Mouse (Mus musculus): ENCODE measurements around the gene Rasgrf2. TPM values are rescaled to one million over a fixed set of nuclear protein-coding genes. Genes with fewer than 3 reads are reported as not detected.

Gene Rasgrf2
- polyA plus RNA-seq, 1 experiment = 0.45 TPM

- Histone ChIP-seq H3K4me3 (replicated peaks; ENCODE audit: control insufficient read depth, low read depth, low read length) (no peak overlapping the region), H3K4me1 (ENCODE audit: control insufficient read depth, insufficient read depth, low read length) (no peaks in the 10 kb centered on the region), H3K27ac (ENCODE audit: control insufficient read depth, insufficient read depth, low read depth, low read length, poor library complexity) (no peak overlapping the region)
- WGBS = 76% methylated on average over 2 of the region's 2 CpGs
- no peak for TF ChIP-seq POLR2A (IDR thresholded peaks at IDR 0.05; ENCODE audit: borderline replicate concordance, control insufficient read depth, low read depth, low read length)
- no peak for TF ChIP-seq CTCF (IDR thresholded peaks at IDR 0.05; ENCODE audit: control insufficient read depth, insufficient read depth, low read length)
Observed at GRCm38 (mm10) chr13:91955646-91956045, 175.8 kb downstream of the Rasgrf2 start.

GRCm38 (mm10) chr13:91955175-91955574 lies 176.3 kb downstream of the Rasgrf2 start:
- 81% methylated on average over 1 of the region's 1 CpGs for WGBS
- Histone ChIP-seq H3K4me3 (replicated peaks; ENCODE audit: control insufficient read depth, low read depth, low read length) (no peak overlapping the region), H3K27ac (ENCODE audit: control insufficient read depth, insufficient read depth, low read depth, low read length, poor library complexity) (no peak overlapping the region), H3K4me1 (ENCODE audit: control insufficient read depth, insufficient read depth, low read length) (no peaks in the 10 kb centered on the region)
- no peak for TF ChIP-seq CTCF (IDR thresholded peaks at IDR 0.05; ENCODE audit: control insufficient read depth, insufficient read depth, low read length)
- TF ChIP-seq POLR2A (IDR thresholded peaks at IDR 0.05; ENCODE audit: borderline replicate concordance, control insufficient read depth, low read depth, low read length) = no peak

- Histone ChIP-seq H3K27ac (ENCODE audit: control insufficient read depth, insufficient read depth, low read depth, low read length, poor library complexity) (no peak overlapping the region), H3K4me1 (ENCODE audit: control insufficient read depth, insufficient read depth, low read length) (no peaks in the 10 kb centered on the region), H3K4me3 (replicated peaks; ENCODE audit: control insufficient read depth, low read depth, low read length) (no peak overlapping the region)
- WGBS = 83% methylated on average over 9 of the region's 9 CpGs
- TF ChIP-seq CTCF (IDR thresholded peaks at IDR 0.05; ENCODE audit: control insufficient read depth, insufficient read depth, low read length) (no peak), POLR2A (IDR thresholded peaks at IDR 0.05; ENCODE audit: borderline replicate concordance, control insufficient read depth, low read depth, low read length) (no peak)
Observed at GRCm38 (mm10) chr13:91940113-91940512, 191.3 kb downstream of the Rasgrf2 start.

DNA sequence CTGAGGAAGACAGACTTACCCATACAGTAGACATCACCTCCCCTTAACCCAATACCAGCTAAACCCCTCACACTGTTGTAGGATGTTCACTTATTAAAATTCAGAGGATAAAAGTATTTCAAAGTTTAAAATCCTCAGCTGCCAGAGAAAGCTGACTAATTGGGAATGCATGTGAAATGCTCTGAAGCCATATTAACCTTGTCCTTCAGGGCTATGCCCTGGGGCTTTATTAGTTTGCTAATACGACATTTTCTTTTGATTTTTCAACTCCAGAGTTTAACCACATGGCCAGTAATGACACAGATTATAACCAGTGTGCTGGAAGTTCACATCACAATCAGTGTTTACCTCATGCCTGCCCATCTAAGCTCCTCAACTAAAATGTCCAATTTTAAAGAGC lies 192.6 kb downstream of the Rasgrf2 start:
- WGBS = 64% methylated on average over 1 of the region's 1 CpGs
- H3K4me1 ChIP-seq (ENCODE audit: control insufficient read depth, insufficient read depth, low read length) = no peaks in the 10 kb centered on the region
- TF ChIP-seq CTCF (IDR thresholded peaks at IDR 0.05; ENCODE audit: control insufficient read depth, insufficient read depth, low read length) (no peak), POLR2A (IDR thresholded peaks at IDR 0.05; ENCODE audit: borderline replicate concordance, control insufficient read depth, low read depth, low read length) (no peak)
- no peak overlapping the region for H3K27ac ChIP-seq (ENCODE audit: control insufficient read depth, insufficient read depth, low read depth, low read length, poor library complexity)
- H3K4me3 ChIP-seq (replicated peaks; ENCODE audit: control insufficient read depth, low read depth, low read length) = no peak overlapping the region

- no peak overlapping the region for H3K4me3 ChIP-seq (replicated peaks; ENCODE audit: control insufficient read depth, low read depth, low read length)
- no peak overlapping the region for H3K27ac ChIP-seq (ENCODE audit: control insufficient read depth, insufficient read depth, low read depth, low read length, poor library complexity)
- no peak for TF ChIP-seq POLR2A (IDR thresholded peaks at IDR 0.05; ENCODE audit: borderline replicate concordance, control insufficient read depth, low read depth, low read length)
- TF ChIP-seq CTCF (IDR thresholded peaks at IDR 0.05; ENCODE audit: control insufficient read depth, insufficient read depth, low read length) = no peak
- 69% methylated on average over 2 of the region's 2 CpGs for WGBS
- H3K4me1 ChIP-seq (ENCODE audit: control insufficient read depth, insufficient read depth, low read length) = no peaks in the 10 kb centered on the region
Observed at GRCm38 (mm10) chr13:91937232-91937631, 194.2 kb downstream of the Rasgrf2 start.

GRCm38 (mm10) chr13:91932122-91932521 lies 199.3 kb downstream of the Rasgrf2 start:
- no peak overlapping the region for H3K27ac ChIP-seq (ENCODE audit: control insufficient read depth, insufficient read depth, low read depth, low read length, poor library complexity)
- TF ChIP-seq CTCF (IDR thresholded peaks at IDR 0.05; ENCODE audit: control insufficient read depth, insufficient read depth, low read length) (no peak), POLR2A (IDR thresholded peaks at IDR 0.05; ENCODE audit: borderline replicate concordance, control insufficient read depth, low read depth, low read length) (no peak)
- H3K4me3 ChIP-seq (replicated peaks; ENCODE audit: control insufficient read depth, low read depth, low read length) = no peak overlapping the region
- H3K4me1 ChIP-seq (ENCODE audit: control insufficient read depth, insufficient read depth, low read length) = no peaks in the 10 kb centered on the region
- WGBS = 72% methylated on average over 1 of the region's 1 CpGs

GRCm38 (mm10) chr13:91929943-91930726 lies 201.3 kb downstream of the Rasgrf2 start:
- Histone ChIP-seq H3K4me3 (replicated peaks; ENCODE audit: control insufficient read depth, low read depth, low read length) (no peak overlapping the region), H3K27ac (ENCODE audit: control insufficient read depth, insufficient read depth, low read depth, low read length, poor library complexity) (no peak overlapping the region), H3K4me1 (ENCODE audit: control insufficient read depth, insufficient read depth, low read length) (no peaks in the 10 kb centered on the region)
- WGBS = 72% methylated on average over 7 of the region's 7 CpGs
- TF ChIP-seq POLR2A (IDR thresholded peaks at IDR 0.05; ENCODE audit: borderline replicate concordance, control insufficient read depth, low read depth, low read length) (no peak), CTCF (IDR thresholded peaks at IDR 0.05; ENCODE audit: control insufficient read depth, insufficient read depth, low read length) (no peak)

DNA sequence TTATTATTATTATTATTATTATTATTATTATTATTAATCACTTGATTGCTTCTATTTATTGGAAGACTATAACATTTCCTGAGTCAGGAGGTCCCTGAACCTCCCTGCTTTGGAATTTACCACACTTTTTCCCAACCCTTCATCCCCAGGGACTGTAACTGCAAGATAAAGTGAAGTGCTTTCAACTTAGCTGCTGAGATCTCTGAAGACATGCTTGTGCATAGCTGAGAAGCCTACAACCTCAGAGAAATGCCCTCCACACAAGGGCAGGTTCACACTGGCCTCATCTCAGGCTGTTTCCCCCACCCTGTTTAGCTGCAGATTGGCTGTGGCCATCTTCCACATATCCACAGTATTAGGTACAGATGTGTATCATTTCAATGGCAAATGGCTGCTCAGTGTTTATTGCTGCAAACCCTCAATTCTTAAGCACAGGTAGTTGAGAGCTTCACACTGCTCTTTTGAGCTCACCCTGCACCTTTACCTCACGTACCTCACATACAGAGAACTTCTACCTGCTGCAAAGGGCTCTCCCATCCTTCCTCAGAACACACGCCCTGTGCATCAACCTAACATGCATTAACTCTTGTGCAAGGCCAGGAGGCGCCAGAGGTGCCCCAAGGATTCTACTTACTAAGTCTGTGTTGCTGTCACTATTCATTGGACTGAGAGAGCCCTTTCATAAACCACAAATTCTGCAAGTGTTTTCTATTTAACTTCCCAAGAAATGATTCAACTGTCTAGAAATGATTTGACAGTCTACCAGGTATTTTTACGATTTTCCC lies 202.7 kb downstream of the Rasgrf2 start:
- no peak overlapping the region for H3K27ac ChIP-seq (ENCODE audit: control insufficient read depth, insufficient read depth, low read depth, low read length, poor library complexity)
- 55% methylated on average over 4 of the region's 4 CpGs for WGBS
- H3K4me1 ChIP-seq (ENCODE audit: control insufficient read depth, insufficient read depth, low read length) = no peaks in the 10 kb centered on the region
- no peak overlapping the region for H3K4me3 ChIP-seq (replicated peaks; ENCODE audit: control insufficient read depth, low read depth, low read length)
- TF ChIP-seq CTCF (IDR thresholded peaks at IDR 0.05; ENCODE audit: control insufficient read depth, insufficient read depth, low read length) (no peak), POLR2A (IDR thresholded peaks at IDR 0.05; ENCODE audit: borderline replicate concordance, control insufficient read depth, low read depth, low read length) (no peak)

All from bone marrow, adult 2 months (tissue).